Mouse (Mus musculus) embryonic fibroblast, embryonic 13.5 days (primary cell): Measurements from ENCODE around the gene Plxna2. TPM values are rescaled to one million over a fixed set of nuclear protein-coding genes. Genes with fewer than 3 reads are reported as not detected.
A peak's percentile ranks its signal among the peaks of the same experiment; 100 is the strongest.

Source experiments
- H3K27ac ChIP-seq: 2 replicates; pipeline ENCODE4 v1.5.1; 2012; ENCODE audit warnings: low read length, control low read depth, inconsistent platforms; ENCODE audit not compliant: insufficient read depth
- H3K4me1 ChIP-seq: 2 replicates; pipeline ENCODE4 v1.6.1; 2011; ENCODE audit warnings: low read length; ENCODE audit not compliant: control insufficient read depth, insufficient read depth
- H3K4me3 ChIP-seq: 2 replicates; pipeline ENCODE4 v1.5.1; 2011; ENCODE audit warnings: mild to moderate bottlenecking, control low read depth, low read length; ENCODE audit not compliant: insufficient read depth
- CTCF ChIP-seq: IDR thresholded peaks from 2 replicates; pipeline ENCODE4 v1.5.1; 2011; ENCODE audit warnings: mild to moderate bottlenecking, control low read depth, low read length, moderate library complexity, borderline replicate concordance; ENCODE audit not compliant: insufficient read depth
- POLR2A ChIP-seq: IDR thresholded peaks from 2 replicates; pipeline ENCODE4 v1.6.1; 2011; ENCODE audit warnings: low read depth, mild to moderate bottlenecking, control low read depth, low read length, moderate library complexity
- polyA plus RNA-seq: library from polyadenylated mRNA; stranded (reverse); fragments of >200 nt; gene quantifications from 2 replicates; pipeline ENCODE4 v1.2.4, GENCODE M21; 2011; ENCODE audit warnings: low read depth; ENCODE audit not compliant: missing spikeins, insufficient read length

Plxna2 gene
- polyA plus RNA-seq, 1 experiment: 12.9 TPM

DNA sequence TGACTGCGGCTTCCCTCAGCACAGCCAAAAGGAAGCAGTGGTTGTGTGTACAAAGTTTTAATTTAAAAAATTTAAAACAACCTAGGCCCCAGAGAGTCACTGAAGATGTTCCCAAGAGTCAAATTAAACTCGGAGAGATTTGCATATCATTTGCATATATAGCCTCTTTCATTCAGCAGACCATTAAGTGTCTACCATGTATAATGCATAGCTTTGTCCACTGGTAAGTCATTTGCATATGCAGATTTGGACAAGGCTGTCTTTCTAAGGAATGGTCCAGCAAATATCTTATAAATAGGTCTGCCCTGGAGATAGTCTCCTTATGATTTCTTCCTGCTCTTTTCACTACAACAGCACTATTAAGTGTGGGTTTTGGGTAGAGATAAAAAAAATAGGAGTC, 103.2 kb downstream of the Plxna2 start:
- H3K4me3 ChIP-seq: no peak overlapping the region
- no peak overlapping the region for H3K27ac ChIP-seq
- TF ChIP-seq POLR2A (no peak), CTCF (no peak)
- peaks cover 5% of the 10 kb centered on the region; the same call in 1 of the 2 replicates for H3K4me1 ChIP-seq

DNA sequence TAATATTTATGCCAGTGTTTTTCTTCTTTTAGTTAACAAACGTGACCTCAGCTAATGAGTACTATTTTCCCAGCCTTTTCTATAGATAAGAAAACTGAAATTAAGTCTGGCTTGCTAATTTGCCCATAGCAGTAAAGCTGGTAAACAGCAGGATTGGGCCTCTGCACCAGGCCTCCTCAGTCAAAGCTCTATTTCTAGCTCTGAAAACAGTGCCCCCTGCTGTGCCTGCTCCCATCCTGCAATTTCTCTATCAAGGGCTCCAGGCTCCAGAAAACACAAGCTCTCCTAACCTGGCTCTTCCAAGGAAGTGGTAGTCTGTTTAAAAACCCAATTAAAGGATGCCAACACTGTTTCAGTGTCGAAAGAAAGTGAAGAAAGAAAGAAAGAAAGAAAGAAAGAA, 104.3 kb downstream of the Plxna2 start:
- Histone ChIP-seq H3K4me1 (peaks cover 3% of the 10 kb centered on the region; the same call in 1 of the 2 replicates), H3K4me3 (no peak overlapping the region), H3K27ac (no peak overlapping the region)
- TF ChIP-seq POLR2A: no peak
- TF ChIP-seq CTCF: peak; percentile 33; the same call in 1 of the 2 replicates

GRCm38 (mm10) chr1:194734836-194735235, 116.8 kb downstream of the Plxna2 start:
- Histone ChIP-seq H3K4me1 (peaks cover 4% of the 10 kb centered on the region), H3K4me3 (no peak overlapping the region), H3K27ac (no peak overlapping the region)
- TF ChIP-seq CTCF: no peak
- no peak for TF ChIP-seq POLR2A

- TF ChIP-seq CTCF: no peak
- no peak for TF ChIP-seq POLR2A
- H3K4me1 ChIP-seq: peaks cover 2% of the 10 kb centered on the region; the same call in 1 of the 2 replicates
- H3K4me3 ChIP-seq: no peak overlapping the region
- H3K27ac ChIP-seq: no peak overlapping the region
These were observed 121.9 kb downstream of the Plxna2 start for GRCm38 (mm10) chr1:194739894-194740293.

GRCm38 (mm10) chr1:194742901-194743422, 124.9 kb downstream of the Plxna2 start:
- no peak overlapping the region for H3K4me3 ChIP-seq
- TF ChIP-seq CTCF (no peak), POLR2A (no peak)
- H3K4me1 ChIP-seq: peaks cover 2% of the 10 kb centered on the region
- no peak overlapping the region for H3K27ac ChIP-seq

- TF ChIP-seq POLR2A: no peak
- no peak for TF ChIP-seq CTCF
- Histone ChIP-seq H3K4me3 (no peak overlapping the region), H3K4me1 (no peaks in the 10 kb centered on the region; the same call in 1 of the 2 replicates), H3K27ac (no peak overlapping the region)
These were observed 127.3 kb downstream of the Plxna2 start for GRCm38 (mm10) chr1:194745177-194745934.

- TF ChIP-seq CTCF (no peak), POLR2A (no peak)
- no peaks in the 10 kb centered on the region; the same call in 1 of the 2 replicates for H3K4me1 ChIP-seq
- no peak overlapping the region for H3K27ac ChIP-seq
- H3K4me3 ChIP-seq: no peak overlapping the region
These were observed 128.6 kb downstream of the Plxna2 start for GRCm38 (mm10) chr1:194746332-194747249.

DNA sequence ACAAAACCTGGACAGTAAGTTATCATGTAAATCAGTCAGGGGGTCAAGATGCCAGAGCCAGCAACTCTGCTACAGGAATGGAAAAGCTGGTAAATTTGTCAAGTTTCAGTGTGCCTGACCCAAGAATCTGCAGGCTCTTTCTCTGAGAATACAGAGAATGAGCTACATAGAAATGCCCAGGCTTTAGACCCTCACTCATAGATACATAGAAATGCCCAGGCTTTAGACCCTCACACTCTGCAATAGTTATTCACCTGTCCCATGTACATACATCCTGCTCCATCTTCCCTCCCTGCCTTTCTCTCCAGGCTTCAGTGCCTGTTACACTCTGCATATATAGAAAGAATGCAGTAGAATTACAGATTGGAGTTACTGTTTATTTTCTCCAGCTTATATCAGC, 129.2 kb downstream of the Plxna2 start:
- Histone ChIP-seq H3K4me1 (no peaks in the 10 kb centered on the region; the same call in 1 of the 2 replicates), H3K27ac (no peak overlapping the region), H3K4me3 (no peak overlapping the region)
- no peak for TF ChIP-seq POLR2A

GRCm38 (mm10) chr1:194753168-194753567, 135.2 kb downstream of the Plxna2 start:
- H3K27ac ChIP-seq: no peak overlapping the region
- no peak overlapping the region for H3K4me3 ChIP-seq
- TF ChIP-seq CTCF: no peak
- no peak for TF ChIP-seq POLR2A
- no peaks in the 10 kb centered on the region for H3K4me1 ChIP-seq

DNA sequence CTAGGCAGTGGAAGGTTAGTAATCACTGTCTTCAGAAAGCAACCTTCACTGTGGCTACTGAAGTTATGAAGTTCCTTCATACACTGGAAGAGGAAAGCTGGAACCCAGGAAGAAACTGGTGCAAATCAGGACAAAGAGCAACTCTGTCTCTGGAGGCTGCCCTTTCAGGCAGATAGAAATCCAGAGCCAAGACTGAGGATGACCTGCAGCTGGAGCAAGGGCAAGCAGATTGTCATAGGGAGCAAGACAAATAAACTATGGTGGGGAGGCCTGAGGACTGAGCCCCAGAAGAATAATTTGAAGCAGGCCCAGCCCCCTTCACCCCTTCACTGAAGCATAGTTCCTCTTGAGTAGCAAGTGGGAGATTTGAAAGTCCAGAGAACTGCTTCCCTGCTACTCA, 138.0 kb downstream of the Plxna2 start:
- TF ChIP-seq POLR2A (no peak), CTCF (no peak)

More for the DNA sequence above, 138.0 kb downstream of the Plxna2 start:
- Histone ChIP-seq H3K4me3 (no peak overlapping the region), H3K4me1 (no peaks in the 10 kb centered on the region), H3K27ac (no peak overlapping the region)
